Mouse (Mus musculus) CH12.LX (cell line): ENCODE data around the gene Srpr. TPM values are rescaled to one million over a fixed set of nuclear protein-coding genes. Genes with fewer than 3 reads are reported as not detected.

Source experiments
- DNase-seq: peaks from one replicate; pipeline ENCODE4 v3.0.0-alpha.2; 2013; ENCODE audit errors: extremely low read depth
- H3K27ac ChIP-seq: 2 replicates; pipeline ENCODE4 v1.5.1; 2012; ENCODE audit warnings: low read depth, mild to moderate bottlenecking, control low read depth, moderate library complexity; ENCODE audit not compliant: insufficient read depth
- H3K27me3 ChIP-seq: replicated peaks from 2 replicates; pipeline ENCODE3; 2012; ENCODE audit warnings: inconsistent platforms
- H3K36me3 ChIP-seq, 2 experiments: replicated peaks in 1 of 2; 2 replicates each; pipeline versions ENCODE3 to v1.6.1; 2012; ENCODE audit warnings: inconsistent platforms in 1 of 2, low read length in 1 of 2, mild to moderate bottlenecking in 1 of 2, mixed read lengths in 1 of 2, moderate library complexity in 1 of 2; ENCODE audit not compliant: control insufficient read depth in 1 of 2, insufficient read depth in 1 of 2
- H3K4me1 ChIP-seq, 2 experiments: 2 replicates each; pipeline ENCODE4 v1.6.1; 2012; ENCODE audit warnings: inconsistent platforms in 1 of 2, moderate library complexity in 1 of 2; ENCODE audit not compliant: insufficient read depth in 2 of 2, control insufficient read depth in 1 of 2
- H3K4me2 ChIP-seq: 2 replicates; pipeline ENCODE4 v1.6.1; 2012; ENCODE audit warnings: low read depth, mild to moderate bottlenecking, control low read depth; ENCODE audit not compliant: poor library complexity, insufficient read depth, severe bottlenecking
- H3K4me3 ChIP-seq, 3 experiments: fragments of 150-350 bp in 1 of 3; sonication (generic) in 1 of 3; replicated peaks in 1 of 3; 2 replicates each; pipeline versions ENCODE3 to v1.5.1; 2011 to 2012; ENCODE audit warnings: low read depth in 2 of 3, low read length in 2 of 3, mild to moderate bottlenecking in 2 of 3, moderate library complexity in 2 of 3, control low read depth in 1 of 3, improper control_type of control experiment in 1 of 3, inconsistent platforms in 1 of 3, mixed read lengths in 1 of 3; ENCODE audit not compliant: poor library complexity in 1 of 3
- H3K79me2 ChIP-seq: replicated peaks from 2 replicates; pipeline ENCODE4 v1.6.1; 2012; ENCODE audit warnings: mild to moderate bottlenecking, moderate library complexity; ENCODE audit not compliant: control insufficient read depth, poor library complexity, insufficient read depth, severe bottlenecking; ENCODE audit errors: extremely low read depth
- H3K9ac ChIP-seq: 2 replicates; pipeline ENCODE4 v1.6.1; 2012; ENCODE audit warnings: low read depth, mild to moderate bottlenecking, control low read depth, moderate library complexity; ENCODE audit not compliant: insufficient read depth
- H3K9me3 ChIP-seq: replicated peaks from 2 replicates; pipeline ENCODE3; 2012; ENCODE audit warnings: low read length, inconsistent platforms, mixed read lengths
- E2F4 ChIP-seq: IDR thresholded peaks from 2 replicates; pipeline ENCODE4 v1.6.1; 2011; ENCODE audit warnings: low read depth, low read length, improper control_type of control experiment; ENCODE audit not compliant: insufficient replicate concordance
- ELF1 ChIP-seq: IDR thresholded peaks from 2 replicates; pipeline ENCODE4 v1.6.1; 2014; ENCODE audit warnings: low read depth, mild to moderate bottlenecking, inconsistent platforms, low read length, improper control_type of control experiment
- ETS1 ChIP-seq: conservative IDR thresholded peaks from 2 replicates; pipeline ENCODE4 v1.6.1; 2012; ENCODE audit warnings: low read depth, mild to moderate bottlenecking, inconsistent platforms, low read length, improper control_type of control experiment, moderate library complexity
- JUND ChIP-seq: conservative IDR thresholded peaks from 2 replicates; pipeline ENCODE4 v1.6.1; 2011; ENCODE audit warnings: low read depth, low read length, improper control_type of control experiment
- KAT2A ChIP-seq: IDR thresholded peaks from 2 replicates; pipeline ENCODE4 v1.6.1; 2012; ENCODE audit warnings: low read length, improper control_type of control experiment, inconsistent platforms; ENCODE audit not compliant: insufficient replicate concordance
- MAFK ChIP-seq: IDR thresholded peaks from 2 replicates; pipeline ENCODE4 v1.6.1; 2011; ENCODE audit warnings: low read length, improper control_type of control experiment; ENCODE audit not compliant: insufficient replicate concordance
- MXI1 ChIP-seq: IDR thresholded peaks from 2 replicates; pipeline ENCODE4 v1.6.1; 2011; ENCODE audit warnings: mild to moderate bottlenecking, low read depth, low read length, improper control_type of control experiment
- MYC ChIP-seq: IDR thresholded peaks from 2 replicates; pipeline ENCODE4 v1.6.1; 2011; ENCODE audit warnings: low read depth, mild to moderate bottlenecking, improper control_type of control experiment, low read length
- RAD21 ChIP-seq: IDR thresholded peaks from 2 replicates; pipeline ENCODE4 v1.6.1; 2011; ENCODE audit warnings: low read depth, mild to moderate bottlenecking, low read length, improper control_type of control experiment, moderate library complexity
- RCOR1 ChIP-seq: conservative IDR thresholded peaks from 2 replicates; pipeline ENCODE4 v1.6.1; 2012; ENCODE audit warnings: low read depth, mild to moderate bottlenecking, inconsistent platforms, low read length, improper control_type of control experiment
- SMC3 ChIP-seq: IDR thresholded peaks from 2 replicates; pipeline ENCODE4 v1.6.1; 2011; ENCODE audit warnings: low read depth, low read length, improper control_type of control experiment
- TBP ChIP-seq: conservative IDR thresholded peaks from 2 replicates; pipeline ENCODE4 v1.6.1; 2011; ENCODE audit warnings: low read depth, low read length, improper control_type of control experiment
- TCF12 ChIP-seq: IDR thresholded peaks from 2 replicates; pipeline ENCODE4 v1.6.1; 2014; ENCODE audit warnings: low read depth, mild to moderate bottlenecking, inconsistent platforms, low read length, improper control_type of control experiment
- USF1 ChIP-seq: IDR thresholded peaks from 2 replicates; pipeline ENCODE4 v1.6.1; 2014; ENCODE audit warnings: low read depth, mild to moderate bottlenecking, inconsistent platforms, low read length, improper control_type of control experiment
- USF2 ChIP-seq: conservative IDR thresholded peaks from 2 replicates; pipeline ENCODE4 v1.6.1; 2011; ENCODE audit warnings: low read depth, low read length, improper control_type of control experiment
- ZKSCAN1 ChIP-seq: IDR thresholded peaks from 2 replicates; pipeline ENCODE4 v1.6.1; 2012; ENCODE audit warnings: low read depth, inconsistent platforms, low read length, improper control_type of control experiment, borderline replicate concordance
- ZMIZ1 ChIP-seq: IDR thresholded peaks from 2 replicates; pipeline ENCODE4 v1.6.1; 2012; ENCODE audit warnings: low read depth, mild to moderate bottlenecking, inconsistent platforms, low read length, improper control_type of control experiment
- ZNF384 ChIP-seq: IDR thresholded peaks from 2 replicates; pipeline ENCODE4 v1.6.1; 2012; ENCODE audit warnings: low read depth, low read length, improper control_type of control experiment, inconsistent platforms
- dilution Hi-C: fragments of 300-500 bp; cut with MboI; formaldehyde crosslinking; loops from 2 replicates; pipeline ENCODE4 v1.14.3; 2020; ENCODE audit warnings: low sequenced_read_pairs; ENCODE audit not compliant: extremely low pct_unique_long_range_greater_than_20kb, extremely low pct_ligation_motif_present
- in situ Hi-C: fragments of 300-500 bp; cut with MboI; formaldehyde crosslinking; loops from 3 replicates; pipeline ENCODE4 v1.14.3; 2019; ENCODE audit warnings: low sequenced_read_pairs, low pct_ligation_motif_present, low pct_unique_long_range_greater_than_20kb, mixed read lengths
- polyA plus RNA-seq: library from polyadenylated mRNA; unstranded; fragments of >175 nt; gene quantifications from 2 replicates; pipeline ENCODE4 v1.2.1, GENCODE M21; 2012; ENCODE audit warnings: low read depth; ENCODE audit not compliant: insufficient read length
- total RNA-seq, 2 experiments: library from RNA; depleted of rRNA; stranded (reverse); fragments of 300-350 nt in 1 of 2; fragments of >200 nt in 1 of 2; gene quantifications; 2 replicates each; pipeline ENCODE4 v1.2.3; 2012 to 2014

The Srpr gene
- total and polyA plus RNA-seq, 3 experiments, result 38.2 to 95.0 (median 40.1) TPM

DNA sequence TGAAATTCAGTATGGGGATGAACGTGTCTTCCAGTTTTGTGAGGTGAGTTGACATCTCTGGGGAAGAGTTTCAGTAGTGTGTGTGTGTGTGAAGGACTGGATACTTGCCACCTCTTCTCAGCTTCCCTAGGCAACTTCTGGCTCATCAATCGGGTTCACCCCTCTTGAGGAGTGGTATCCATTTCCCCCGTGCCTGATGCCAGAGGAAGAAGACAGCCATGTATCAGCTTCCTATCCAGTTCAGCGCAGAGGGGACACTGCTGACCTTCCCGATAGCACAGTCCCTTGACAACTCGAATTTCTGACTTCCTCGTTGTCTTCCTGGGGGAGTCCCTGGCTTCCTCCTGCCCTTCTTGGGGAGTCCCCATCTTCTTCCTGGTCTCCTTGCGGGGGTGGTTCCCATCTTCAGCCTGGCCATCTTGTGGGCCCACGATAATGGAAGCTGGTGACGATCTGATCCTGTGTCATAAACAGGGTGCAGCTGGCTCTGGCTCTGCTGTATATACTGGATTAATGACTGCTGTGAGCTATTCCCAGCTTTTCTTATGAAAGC is 12.5 kb upstream of the Srpr start:
- dilution Hi-C loops, result no loop called here
- in situ Hi-C loops, result no loop called here

DNA sequence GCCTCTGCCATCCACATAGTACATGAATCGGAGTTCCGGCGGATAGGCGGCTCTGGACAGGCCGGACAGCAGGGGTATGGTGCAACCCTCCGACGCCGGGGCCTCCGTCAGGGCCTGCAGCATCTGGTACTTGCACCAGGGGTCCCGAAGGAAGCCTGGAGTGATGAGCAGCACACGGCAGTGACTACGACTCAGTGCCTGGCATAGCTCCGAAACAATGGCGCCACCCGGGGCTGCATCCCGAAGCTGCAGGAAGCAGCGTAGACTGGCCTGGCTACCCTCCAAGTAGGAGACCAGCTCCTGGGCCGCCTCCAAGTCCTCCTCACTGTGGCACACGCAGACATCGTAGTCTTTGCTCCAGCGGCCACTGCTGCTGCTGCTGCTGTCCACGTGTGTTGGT is 11.3 kb upstream of the Srpr start:
- Histone ChIP-seq H3K27ac (no peak overlapping the region), H3K4me3 (no peak overlapping the region), H3K79me2 (peaks cover 4% of the 10 kb centered on the region; the same call in 1 of the 2 replicates), H3K27me3 (no peaks in the 10 kb centered on the region), H3K4me2 (no peak overlapping the region), H3K4me1 (peaks cover 17 to 47% of the 10 kb centered on the region in 2 experiments), H3K9ac (no peak overlapping the region), H3K9me3 (no peaks in the 10 kb centered on the region), H3K36me3 (peaks cover 52 to 68% of the 10 kb centered on the region in 2 experiments)
- no peak for DNase-seq
- in situ Hi-C loops (no loop called here), dilution Hi-C loops (no loop called here)
- TF ChIP-seq MXI1 (no peak), E2F4 (no peak), SMC3 (no peak), TBP (no peak), USF1 (no peak), RCOR1 (no peak), JUND (no peak), ZKSCAN1 (no peak), MYC (no peak), RAD21 (no peak), ZMIZ1 (no peak), ZNF384 (no peak), USF2 (no peak), KAT2A (no peak), ETS1 (no peak)

More for the DNA sequence above, 12.5 kb upstream of the Srpr start:
- Histone ChIP-seq H3K9me3 (no peaks in the 10 kb centered on the region), H3K27ac (peak overlapping the region; percentile 56)
- TF ChIP-seq TCF12, result peak; percentile 21; the same call in 1 of the 2 replicates
- TF ChIP-seq MAFK, result no peak
- peak; percentile 53; the same call in 1 of the 2 replicates for TF ChIP-seq ELF1
- TF ChIP-seq ETS1, result 0 out of 2 replicates have a peak, but pooled peaks have one; percentile 30
- TF ChIP-seq, all 38 proteins: peak for 3
- Histone ChIP-seq H3K27me3 (no peaks in the 10 kb centered on the region), H3K36me3 (peaks cover 46 to 58% of the 10 kb centered on the region in 2 experiments), H3K4me3 (peak overlapping the region in 1 of 3 experiments; percentile 6), H3K4me2 (peak overlapping the region; percentile 6; the same call in 1 of the 2 replicates), H3K9ac (no peak overlapping the region), H3K4me1 (peaks cover 21 to 59% of the 10 kb centered on the region in 2 experiments), H3K79me2 (peaks cover 2% of the 10 kb centered on the region; the same call in 1 of the 2 replicates)
- DNase-seq, result peak; percentile 37
